In genomic region chr11:117118721-117119321, GRCm38 (mm10) we compare ENCODE assay signal across 8 mouse cellular contexts. TPM values are rescaled to one million over a fixed set of nuclear protein-coding genes. Genes with fewer than 3 reads are reported as not detected.
DNase-seq lines count a peak whose midpoint lies in the region; ATAC-seq and TF ChIP-seq lines count a peak whose summit lies in the region.

No protein-coding gene starts in this region.

- peaks cover 44% of the 10 kb centered on the region for H3K4me1 ChIP-seq in heart, adult 2 months (ENCODE audit: control insufficient read depth, insufficient read depth, low read length)
- peaks cover 31% of the 10 kb centered on the region for H3K4me1 ChIP-seq in cortical plate, adult 2 months (ENCODE audit: control insufficient read depth, insufficient read depth, low read length)
- peaks cover 82% of the 10 kb centered on the region for H3K4me1 ChIP-seq in limb, embryonic 12.5 days (replicated peaks)

- peak; percentile 52 to 64 for DNase-seq in heart, adult 2 months
- no peak for DNase-seq in heart, postnatal 25 days (ENCODE audit: low spot score)
- peak; percentile 52 for DNase-seq in 416B (ENCODE audit: low read depth)
- DNase-seq in spleen, adult 18-20 months, result no peak
- DNase-seq in testis, postnatal 10 days (ENCODE audit: low spot score), result no peak
- no peak for DNase-seq in left cerebral cortex, postnatal 36 days (ENCODE audit: low spot score in 2 of 2)

- no peak for ATAC-seq in limb, embryonic 12.5 days (ENCODE audit: insufficient number of reproducible peaks, insufficient read depth, low FRiP score, low TSS enrichment, low read depth)

- H3K27me3 ChIP-seq in heart, adult 2 months (ENCODE audit: control insufficient read depth, insufficient read depth, low read length), result no peaks in the 10 kb centered on the region
- H3K27me3 ChIP-seq in limb, embryonic 12.5 days, result no peaks in the 10 kb centered on the region

- peaks cover 18% of the 10 kb centered on the region for H3K79me2 ChIP-seq in heart, adult 2 months (replicated peaks; ENCODE audit: control insufficient read depth, insufficient read depth, low read length)

- H3K9me3 ChIP-seq in limb, embryonic 12.5 days, result no peaks in the 10 kb centered on the region

- peak; percentile 50; the same call in 1 of the 2 replicates for TF ChIP-seq EP300 in heart, adult 2 months (IDR thresholded peaks at IDR 0.05; ENCODE audit: insufficient read depth, low read depth, low read length)

- H3K27ac ChIP-seq in heart, adult 2 months, result peak overlapping the region; percentile 100
- H3K27ac ChIP-seq in cortical plate, adult 2 months (ENCODE audit: insufficient read depth, low read length), result peak overlapping the region; percentile 72
- H3K27ac ChIP-seq in limb, embryonic 12.5 days, result peak overlapping the region; percentile 77

- peak overlapping the region; percentile 34 for H3K4me2 ChIP-seq in limb, embryonic 12.5 days

- peaks cover 38% of the 10 kb centered on the region for H3K36me3 ChIP-seq in heart, adult 2 months (ENCODE audit: control insufficient read depth, insufficient read depth, low read length)
- H3K36me3 ChIP-seq in limb, embryonic 12.5 days, result peaks cover 22% of the 10 kb centered on the region

- H3K9ac ChIP-seq in heart, adult 2 months (ENCODE audit: low read depth, low read length), result peak overlapping the region; percentile 52
- H3K9ac ChIP-seq in limb, embryonic 12.5 days (replicated peaks), result peak overlapping the region; percentile 40; the same call in 1 of the 2 replicates

- no peak for TF ChIP-seq CTCF in heart, adult 2 months (IDR thresholded peaks at IDR 0.05)
- TF ChIP-seq CTCF in cortical plate, adult 2 months (IDR thresholded peaks at IDR 0.05; ENCODE audit: extremely low read depth, insufficient read depth, low read length), result no peak

- WGBS in heart, adult 2 months, result 19% methylated on average over 11 of the region's 11 CpGs
- 45% methylated on average over 11 of the region's 11 CpGs for WGBS in limb, embryonic 12.5 days

- intact Hi-C loops in heart, adult 2 months (cut with DNase I), result loop anchor here (1.0 kb wide), 1 partner anchor 38 kb away; no protein-coding TSS in a partner anchor
- intact Hi-C loops in heart, postnatal 25 days (cut with DNase I), result loop anchor here (5.0 kb wide), 1 partner anchor 37 kb away; no protein-coding TSS in a partner anchor
- intact Hi-C loops in left cerebral cortex, postnatal 36 days (cut with DNase I), result loop anchor here (2.0 kb wide), 1 partner anchor 16 kb away; no protein-coding TSS in a partner anchor

- no peak for TF ChIP-seq POLR2A in heart, adult 2 months (IDR thresholded peaks at IDR 0.05; ENCODE audit: insufficient read depth, low read depth, low read length)
- TF ChIP-seq POLR2A in cortical plate, adult 2 months (IDR thresholded peaks at IDR 0.05; ENCODE audit: extremely low read depth, insufficient read depth, low read length), result no peak

- peak overlapping the region; percentile 99 for H3K4me3 ChIP-seq in heart, adult 2 months
- H3K4me3 ChIP-seq in cortical plate, adult 2 months (ENCODE audit: insufficient read depth, low read length), result peak overlapping the region; percentile 88
- no peak overlapping the region for H3K4me3 ChIP-seq in limb, embryonic 12.5 days (replicated peaks)

RNA-seq across cellular contexts. Expression of gene Sec14l1, which starts 3.9 kb away (rescaled TPM):
- total RNA-seq in heart, adult 2 months (2021), result 10 to 100 TPM; 65.4 to 89.5 TPM
- 71.5 and 83.9 TPM in 2 replicates for polyA plus RNA-seq in heart, adult 2 months (2012; rRNA removed)
- 10 to 100 TPM; 71.7 to 74.1 TPM for total RNA-seq in heart, postnatal 25 days (2021)
- 190 and 191 TPM in 2 replicates for polyA plus RNA-seq in cortical plate, adult 2 months (2012; rRNA removed)
- polyA plus RNA-seq in limb, embryonic 12.5 days (2016; fragmentation: Nextera tagmentation; extraction: Ambion mirVana), result 52.6 and 57.5 TPM in 2 replicates
- 100 to 1,000 TPM; 210 to 217 TPM for total RNA-seq in left cerebral cortex, postnatal 36 days (2021)

Comparison
In these comparisons a context has a peak if more than half of its experiments do, and no peak if none do; other contexts are left out.
1. DNase-seq: peak in heart, adult 2 months (2 of 2) and 416B (single experiment); none in heart, postnatal 25 days (single experiment), spleen, adult 18-20 months (0 of 2), testis, postnatal 10 days (single experiment) and left cerebral cortex, postnatal 36 days (0 of 2).
2. Peak in every context shown above with its lines, with median percentiles within 50 percentile points of each other: H3K27ac ChIP-seq.